Mouse (Mus musculus) layer of hippocampus, postnatal 25 days (tissue): ENCODE measurements around the gene Asb2. TPM values are rescaled to one million over a fixed set of nuclear protein-coding genes. Genes with fewer than 3 reads are reported as not detected.

Experiments
- DNase-seq, 2 experiments: peaks; one replicate each; pipeline ENCODE4 v3.0.0; 2022; ENCODE audit warnings: mixed read lengths in 2 of 2, low spot score in 1 of 2; ENCODE audit errors: extremely low spot score in 1 of 2
- total RNA-seq, 2 experiments: library from RNA; stranded (reverse); gene quantifications; 2 replicates each; pipeline ENCODE4 v1.2.3; 2021

Gene Asb2
- total RNA-seq, 2 experiments from 2014 or later = 1.9 to 2.2 TPM

- DNase-seq = peak; percentile 68 to 90
Measured at GRCm38 (mm10) chr12:103325156-103325857, 30.5 kb downstream of the Asb2 start.

- DNase-seq = peak in 1 of 2 experiments; percentile 40
Measured at GRCm38 (mm10) chr12:103322801-103323200, 33.0 kb downstream of the Asb2 start.

- DNase-seq = no peak
Measured at GRCm38 (mm10) chr12:103315831-103316545, 39.8 kb downstream of the Asb2 start.

- no peak for DNase-seq
Measured at GRCm38 (mm10) chr12:103314640-103315361, 41.0 kb downstream of the Asb2 start.

- peak in 1 of 2 experiments; percentile 42 for DNase-seq
Measured at GRCm38 (mm10) chr12:103313871-103314639, 41.7 kb downstream of the Asb2 start.

- DNase-seq = no peak
Measured at GRCm38 (mm10) chr12:103313274-103313673, 42.5 kb downstream of the Asb2 start.

- DNase-seq = no peak
Measured at GRCm38 (mm10) chr12:103311921-103312320, 43.9 kb downstream of the Asb2 start.

- DNase-seq = no peak
Measured at GRCm38 (mm10) chr12:103310744-103311267, 45.0 kb downstream of the Asb2 start, which contains the start of gene Fam181a. Gene Fam181a (plus strand): TSS chr12:103310975.

GRCm38 (mm10) chr12:103306720-103307119 lies 49.1 kb downstream of the Asb2 start:
- peak in 1 of 2 experiments; percentile 75 for DNase-seq

- peak in 1 of 2 experiments; percentile 43 for DNase-seq
Measured at GRCm38 (mm10) chr12:103306224-103306623, 49.6 kb downstream of the Asb2 start.

GRCm38 (mm10) chr12:103302960-103303359 lies 52.8 kb downstream of the Asb2 start:
- DNase-seq = no peak

GRCm38 (mm10) chr12:103301645-103302044 lies 54.2 kb downstream of the Asb2 start:
- peak; percentile 62 to 88 for DNase-seq

GRCm38 (mm10) chr12:103300493-103300892 lies 55.3 kb downstream of the Asb2 start:
- no peak for DNase-seq

- no peak for DNase-seq
Measured at GRCm38 (mm10) chr12:103296292-103296691, 59.5 kb downstream of the Asb2 start.

GRCm38 (mm10) chr12:103292366-103292765 lies 63.4 kb downstream of the Asb2 start:
- no peak for DNase-seq

- DNase-seq = no peak
Measured at GRCm38 (mm10) chr12:103287276-103287675, 68.5 kb downstream of the Asb2 start.

GRCm38 (mm10) chr12:103283411-103283810 lies 72.4 kb downstream of the Asb2 start:
- no peak for DNase-seq

GRCm38 (mm10) chr12:103282936-103283335 lies 72.9 kb downstream of the Asb2 start:
- no peak for DNase-seq

GRCm38 (mm10) chr12:103281912-103282311 lies 73.9 kb downstream of the Asb2 start:
- DNase-seq = no peak

- DNase-seq = no peak
Measured at GRCm38 (mm10) chr12:103281491-103281890, 74.3 kb downstream of the Asb2 start.
